Mouse (Mus musculus) cerebellum, adult 18-20 months (tissue): ENCODE measurements around the gene Gm16223.

Experiments used
- DNase-seq, 2 experiments: peaks; one replicate each; pipeline ENCODE4 v3.0.0; 2021

The Gm16223 gene

DNA sequence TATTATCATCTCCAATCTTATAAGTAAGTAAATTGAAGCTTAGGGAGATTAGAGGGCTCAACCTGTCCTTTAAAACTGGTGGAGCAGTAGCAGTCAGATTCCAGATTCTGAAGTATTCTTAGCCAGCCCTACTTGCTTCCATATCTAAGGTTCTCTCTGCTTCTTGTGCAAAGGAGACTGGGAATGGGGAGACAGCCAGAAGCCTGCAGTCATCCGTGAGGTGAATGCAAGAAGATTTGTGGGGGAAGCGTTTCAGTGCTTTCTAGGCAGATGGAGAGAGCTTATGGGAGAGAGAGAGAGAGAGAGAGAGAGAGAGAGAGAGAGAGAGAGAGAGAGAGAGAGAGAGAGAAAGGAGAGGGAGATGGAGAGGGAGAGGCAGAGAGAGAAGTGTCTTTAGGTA, 160.9 kb downstream of the Gm16223 start:
- no peak for DNase-seq

DNA sequence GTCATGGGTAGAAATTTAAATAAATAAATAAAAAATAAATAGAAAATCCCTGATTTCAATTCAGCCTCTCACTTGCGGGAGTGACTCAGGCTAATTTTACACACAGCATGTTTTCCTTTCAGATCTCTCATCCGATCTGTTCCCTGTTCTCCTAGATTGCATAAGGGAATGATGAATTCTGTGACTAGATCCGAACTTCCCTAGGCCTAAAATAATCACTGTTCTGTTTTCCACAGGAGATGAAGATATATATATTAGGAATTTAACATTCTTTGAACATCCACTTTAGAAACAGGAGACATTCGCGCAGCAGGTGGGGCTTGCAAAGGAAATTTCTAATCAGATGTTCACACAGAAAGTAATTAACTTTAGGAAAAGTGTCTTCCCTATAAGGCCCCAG, 171.5 kb downstream of the Gm16223 start:
- DNase-seq = no peak

DNA sequence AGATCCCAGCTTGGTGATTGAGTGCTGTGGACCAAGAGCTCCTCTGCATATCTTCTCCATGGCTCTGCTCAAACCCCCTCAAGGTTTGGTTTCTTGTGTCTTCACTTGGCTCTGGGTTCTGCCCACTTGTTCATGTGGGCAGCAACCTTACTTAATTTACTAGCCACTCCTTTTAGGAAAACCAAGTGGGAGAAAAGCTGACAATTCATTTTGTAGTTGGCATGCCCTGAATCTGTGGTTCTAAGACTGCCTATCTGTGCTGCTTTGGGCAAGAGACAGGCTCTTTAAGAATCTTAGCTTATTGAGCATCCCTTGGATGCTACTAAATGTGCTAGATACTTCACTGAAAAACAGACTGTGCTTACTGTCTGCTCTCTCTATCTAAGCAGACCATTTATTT, 172.0 kb downstream of the Gm16223 start:
- no peak for DNase-seq

DNA sequence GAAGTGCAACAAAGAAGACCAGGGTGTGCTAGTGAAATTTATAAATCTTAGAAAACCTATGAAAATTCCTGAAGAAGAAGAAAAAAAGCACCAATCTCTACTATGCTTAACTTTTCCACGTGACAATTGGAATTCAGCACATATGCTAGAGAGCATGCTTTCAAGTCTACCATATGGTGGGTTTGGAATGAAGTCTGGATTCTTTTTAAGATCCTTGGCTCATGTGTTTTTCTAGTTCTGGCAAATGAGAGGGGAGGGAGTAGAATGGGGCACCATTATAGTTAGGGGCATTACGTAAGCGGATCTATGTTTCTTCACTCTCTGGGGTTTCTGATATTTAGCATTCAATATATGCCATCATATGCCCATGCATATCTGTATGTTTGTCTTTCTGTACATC, 182.6 kb downstream of the Gm16223 start:
- no peak for DNase-seq
